Mouse (Mus musculus): ENCODE results near the gene Heatr4. TPM values are rescaled to one million over a fixed set of nuclear protein-coding genes. Genes with fewer than 3 reads are reported as not detected.
A peak's percentile ranks its signal among the peaks of the same experiment; 100 is the strongest.
"Not testable (repeated sequence)": the region's sequence is repeated elsewhere in the genome, so short reads cannot be mapped to it uniquely, and the experiment has no call there.

Heatr4 gene
- total RNA-seq, 2 experiments from 2014 or later = not detected

DNA sequence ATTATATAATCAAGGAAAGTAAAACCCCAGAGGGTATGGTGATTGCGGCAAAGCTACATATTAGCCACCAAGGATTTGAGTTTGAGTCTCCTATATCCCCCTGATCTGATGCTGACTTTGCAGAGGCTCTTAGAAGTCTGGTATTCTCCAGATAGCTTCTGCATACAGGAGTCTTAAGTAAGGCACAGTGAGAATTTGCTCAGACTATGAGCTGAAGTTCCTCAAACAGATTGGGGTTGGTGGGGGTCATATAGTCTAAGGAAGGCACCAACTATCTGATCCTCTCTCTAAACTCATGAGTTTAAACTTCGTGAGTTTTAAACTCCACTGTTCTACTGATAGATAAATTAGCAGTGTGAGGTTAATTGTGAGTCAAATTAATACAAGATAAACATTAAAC is 45.3 kb downstream of the Heatr4 start:
- peak; percentile 59; the same call in 1 of the 2 replicates for ATAC-seq (ENCODE audit: poor library complexity, severe bottlenecking)

DNA sequence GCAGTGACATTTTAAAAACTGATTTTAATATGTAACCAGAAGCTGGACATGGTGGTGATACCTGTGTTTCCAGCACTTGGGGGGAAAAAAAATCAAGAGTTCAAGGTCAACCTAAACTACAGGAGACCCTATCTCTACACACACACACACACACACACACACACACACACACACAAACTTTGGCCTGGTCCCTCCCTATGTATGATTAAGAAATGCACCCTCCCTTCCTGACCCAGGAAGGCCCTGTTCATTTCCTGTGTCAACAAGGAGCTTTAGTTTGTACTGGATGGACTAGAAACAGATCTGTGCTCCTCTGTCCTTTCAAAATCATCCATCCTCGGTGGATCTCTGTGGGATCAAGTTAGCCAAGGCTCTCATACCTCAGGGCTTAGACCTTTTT is 46.1 kb downstream of the Heatr4 start:
- not testable (repeated sequence) for ATAC-seq (ENCODE audit: poor library complexity, severe bottlenecking)

DNA sequence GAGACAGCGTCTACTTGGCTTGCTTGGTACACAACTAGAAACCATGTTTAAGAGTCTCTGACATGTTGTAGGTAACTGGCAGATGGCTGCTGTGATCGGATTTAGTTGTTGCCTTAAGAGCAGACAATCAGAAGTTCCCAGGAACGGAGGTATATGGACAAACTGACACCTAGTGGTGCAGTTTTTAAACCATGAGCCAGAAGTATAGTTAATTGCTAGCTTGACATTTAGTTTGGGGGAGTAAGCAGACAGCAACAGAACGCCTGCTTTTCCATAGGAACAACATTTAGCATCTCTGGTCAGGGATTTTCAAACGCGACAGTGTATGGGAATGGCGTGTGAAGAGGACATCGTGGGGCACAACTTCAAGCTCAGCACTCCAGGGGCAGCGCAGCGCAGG is 47.1 kb downstream of the Heatr4 start:
- ATAC-seq (ENCODE audit: poor library complexity, severe bottlenecking) = no peak

DNA sequence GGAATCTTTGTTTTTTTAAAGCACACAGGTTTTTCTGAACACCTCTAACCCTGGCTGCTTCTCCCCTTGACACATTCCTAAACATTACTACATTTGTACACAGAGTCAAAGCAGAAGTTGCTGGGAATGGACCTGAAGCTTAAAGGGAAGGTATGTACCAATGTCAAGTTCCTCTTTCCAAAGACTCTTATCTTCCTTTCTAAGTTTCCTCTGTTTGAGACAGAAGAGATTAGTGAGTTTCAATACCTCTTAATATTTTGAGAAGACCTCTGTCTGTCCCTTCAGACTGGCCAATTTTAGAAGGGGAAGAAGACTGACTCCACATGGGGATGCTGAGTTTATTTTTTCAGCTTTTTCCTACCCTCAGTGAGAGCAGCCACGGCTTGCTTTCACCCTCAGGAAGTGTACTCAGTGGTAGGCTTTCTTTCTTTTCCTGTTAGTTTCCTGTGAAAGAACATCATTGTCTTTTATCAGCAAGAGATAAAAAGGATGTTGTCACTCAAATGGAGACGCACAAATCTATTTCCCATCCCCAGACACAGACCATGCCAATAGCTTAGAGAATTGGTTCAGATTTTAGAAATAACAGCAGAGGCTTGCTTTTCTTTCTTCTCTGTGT is 55.4 kb downstream of the Heatr4 start:
- ATAC-seq (ENCODE audit: poor library complexity, severe bottlenecking) = peak; percentile 85

DNA sequence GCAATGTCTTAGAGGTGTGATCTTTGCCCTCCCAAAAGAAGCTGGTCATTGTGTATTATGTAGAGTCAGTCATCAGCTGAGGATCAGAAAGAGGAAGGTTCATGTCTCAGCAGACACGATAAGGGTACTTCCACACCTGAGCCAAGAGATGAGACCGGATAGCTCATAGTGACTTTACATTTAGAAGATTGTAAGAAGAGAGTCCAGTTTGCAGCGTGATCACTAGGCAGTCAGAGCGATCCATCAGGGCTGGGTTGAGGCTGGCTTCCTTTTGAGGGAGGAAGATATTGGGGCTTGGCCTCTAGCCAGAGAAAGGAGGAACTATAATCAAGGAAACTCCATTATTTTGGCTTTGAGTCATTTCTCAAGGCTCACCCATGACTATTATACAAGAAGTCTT is 56.9 kb downstream of the Heatr4 start:
- ATAC-seq (ENCODE audit: poor library complexity, severe bottlenecking) = peak; percentile 72

DNA sequence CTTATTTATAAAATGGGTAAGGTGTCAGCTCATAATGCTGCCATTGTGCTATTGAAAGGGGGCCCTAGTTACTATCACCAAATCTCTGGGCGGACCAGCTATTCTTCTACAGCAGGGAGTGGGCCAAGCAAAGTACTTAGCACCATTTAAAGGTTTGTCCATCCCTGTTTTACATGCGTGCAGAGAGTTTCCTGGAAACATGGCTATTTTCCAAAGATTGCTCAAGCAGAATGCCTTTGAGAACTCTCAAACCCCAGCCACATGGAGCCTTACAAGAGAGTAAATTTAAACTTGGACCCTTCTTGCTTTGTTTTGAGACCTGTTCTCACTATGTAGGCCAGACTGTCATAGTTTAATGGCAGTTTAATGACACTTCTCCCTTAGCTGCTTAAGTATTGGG is 58.6 kb downstream of the Heatr4 start:
- no peak for ATAC-seq (ENCODE audit: poor library complexity, severe bottlenecking)

DNA sequence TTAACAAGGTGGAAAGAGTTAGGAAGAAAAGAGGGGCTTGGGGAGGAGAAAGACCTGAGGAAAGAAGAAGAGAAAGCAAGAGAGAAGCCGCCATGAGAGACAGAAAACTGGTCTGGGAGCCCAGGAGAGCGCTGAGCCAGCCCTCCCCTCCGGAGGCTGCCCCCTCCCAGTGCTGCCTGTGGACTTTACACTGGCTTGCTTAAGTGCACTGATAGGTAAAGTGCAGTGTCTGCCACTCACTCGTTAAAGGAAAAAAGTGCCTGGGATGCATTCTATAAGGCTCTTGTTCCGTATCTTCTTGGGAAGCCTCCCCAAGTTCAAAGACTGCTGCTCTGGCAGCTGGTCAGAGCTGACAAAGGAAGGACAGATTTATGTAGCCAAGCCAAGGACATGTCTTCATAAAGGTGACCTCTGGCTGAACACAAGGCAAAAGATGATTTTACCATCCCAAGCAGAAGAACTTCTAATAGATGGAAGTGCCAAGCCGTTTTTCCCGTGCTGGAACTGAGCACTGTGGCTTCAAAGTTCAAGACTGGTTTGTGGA is 59.4 kb downstream of the Heatr4 start:
- ATAC-seq (ENCODE audit: poor library complexity, severe bottlenecking) = no peak

DNA sequence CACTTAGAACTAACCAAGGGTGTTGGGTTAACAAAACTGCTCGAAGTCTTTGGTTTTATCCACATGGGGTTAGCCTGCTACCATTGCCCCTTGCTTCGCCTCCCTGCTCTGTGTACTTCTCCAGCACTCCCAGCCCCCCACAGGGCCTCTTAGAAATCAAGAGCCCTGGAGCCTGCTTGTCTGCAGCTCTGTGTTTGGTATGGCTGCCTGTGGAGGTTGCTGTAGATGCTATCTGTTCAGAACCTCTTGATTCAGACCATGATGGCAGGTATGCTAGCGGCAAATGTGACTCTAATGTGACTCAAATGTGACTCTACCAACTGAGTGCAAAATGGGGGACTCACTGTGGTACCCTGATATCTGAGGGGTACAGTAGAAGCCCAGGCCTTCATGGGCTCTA is 60.3 kb downstream of the Heatr4 start:
- no peak for ATAC-seq (ENCODE audit: poor library complexity, severe bottlenecking)

DNA sequence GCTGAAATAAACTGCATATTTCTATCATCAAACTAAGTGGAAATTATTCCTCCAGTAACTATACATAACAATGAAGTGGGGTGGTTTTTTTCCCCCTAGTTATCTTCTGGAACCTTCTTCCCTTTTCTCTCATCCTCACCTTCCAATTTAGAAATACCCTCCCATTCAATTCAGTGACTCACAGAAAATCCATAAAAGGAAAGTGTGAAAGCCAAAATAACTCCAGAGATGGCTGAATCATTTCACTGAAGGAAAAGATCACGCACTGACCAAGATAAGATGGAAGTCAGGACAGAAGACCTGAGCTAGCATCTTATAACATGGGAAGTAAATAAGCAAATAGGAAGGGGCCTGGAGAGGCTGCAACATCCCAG is 61.2 kb downstream of the Heatr4 start:
- no peak for ATAC-seq (ENCODE audit: poor library complexity, severe bottlenecking)

DNA sequence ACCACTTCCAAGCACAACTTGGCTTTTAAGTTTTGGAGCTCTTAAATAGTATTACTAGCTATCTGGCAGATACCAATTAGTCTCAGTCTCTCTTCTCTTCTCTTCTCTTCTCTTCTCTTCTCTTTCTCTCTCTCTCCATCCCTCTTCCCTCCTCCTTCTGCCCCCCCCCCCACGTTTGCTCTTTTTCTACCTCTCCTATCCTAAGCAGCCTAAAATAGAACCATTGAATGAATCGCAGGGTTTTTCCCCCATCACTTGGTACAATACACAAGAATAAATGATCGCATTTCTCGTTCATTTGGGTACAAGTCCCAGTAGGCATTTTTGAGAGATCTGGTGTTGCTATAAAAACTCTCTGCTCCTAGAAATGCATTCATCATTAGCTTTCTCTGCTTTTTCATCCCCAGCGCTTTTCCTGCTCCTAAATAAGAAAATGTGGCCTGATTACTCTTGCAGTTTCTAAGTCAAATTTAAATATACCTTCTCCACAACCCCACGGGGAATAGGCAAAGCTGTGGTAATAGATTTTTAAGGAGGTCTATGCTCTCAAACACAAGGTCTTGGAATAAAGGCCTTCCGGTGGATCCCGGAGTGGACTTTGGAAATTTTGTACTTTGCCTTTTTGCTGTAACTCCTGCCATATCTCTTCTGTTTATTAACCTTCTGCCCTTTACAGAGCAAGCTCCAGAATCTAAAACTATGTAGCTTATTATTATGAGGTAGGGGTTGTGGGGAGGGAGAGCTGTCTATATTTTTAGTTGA is 61.7 kb downstream of the Heatr4 start:
- ATAC-seq (ENCODE audit: poor library complexity, severe bottlenecking) = no peak

DNA sequence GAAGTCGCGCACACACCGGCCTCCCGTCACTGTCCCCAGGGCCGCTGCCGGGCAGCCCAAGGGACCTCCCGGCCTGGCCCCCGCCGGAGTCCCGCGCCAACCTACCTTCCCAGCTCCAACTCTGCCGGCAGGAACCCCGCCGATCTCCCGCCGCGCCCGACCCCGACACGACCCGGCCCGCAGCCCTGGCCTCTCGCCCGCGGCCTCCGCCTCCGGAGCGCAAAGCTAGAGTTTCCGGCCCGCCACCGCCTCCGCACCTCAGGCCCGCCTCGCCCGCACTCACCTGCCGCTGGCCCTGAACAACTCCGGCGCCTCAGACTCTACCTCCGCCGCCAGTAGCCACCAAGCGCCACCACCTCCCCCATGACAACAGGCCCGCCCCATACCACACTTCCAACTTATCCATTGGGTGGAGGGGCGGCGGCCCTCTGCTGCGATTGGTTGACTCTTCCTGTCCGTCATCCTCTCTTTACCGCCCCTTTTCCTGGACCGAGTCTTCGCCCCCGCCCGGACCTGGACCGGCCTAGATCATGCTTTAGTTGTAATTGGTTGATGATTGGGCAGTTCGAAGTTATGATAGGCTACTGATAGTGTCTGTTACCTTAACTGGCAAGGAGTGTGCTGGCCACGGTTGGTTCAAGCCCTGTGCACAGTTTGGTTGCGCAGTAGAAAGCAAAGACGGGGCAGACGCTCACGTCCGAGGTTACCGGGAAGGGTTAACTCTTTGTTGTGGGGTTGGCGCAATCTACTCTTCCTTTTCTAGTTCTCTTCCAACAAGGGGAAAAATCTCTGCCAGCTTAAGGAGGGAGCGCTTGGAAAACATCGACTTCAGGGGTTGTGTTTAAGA is 62.9 kb downstream of the Heatr4 start, which contains the start of gene Numb:
Gene Numb, minus strand, starts transcription at position 400 of the 847 bp plus-strand sequence.
- ATAC-seq (ENCODE audit: poor library complexity, severe bottlenecking) = peak; percentile 98

DNA sequence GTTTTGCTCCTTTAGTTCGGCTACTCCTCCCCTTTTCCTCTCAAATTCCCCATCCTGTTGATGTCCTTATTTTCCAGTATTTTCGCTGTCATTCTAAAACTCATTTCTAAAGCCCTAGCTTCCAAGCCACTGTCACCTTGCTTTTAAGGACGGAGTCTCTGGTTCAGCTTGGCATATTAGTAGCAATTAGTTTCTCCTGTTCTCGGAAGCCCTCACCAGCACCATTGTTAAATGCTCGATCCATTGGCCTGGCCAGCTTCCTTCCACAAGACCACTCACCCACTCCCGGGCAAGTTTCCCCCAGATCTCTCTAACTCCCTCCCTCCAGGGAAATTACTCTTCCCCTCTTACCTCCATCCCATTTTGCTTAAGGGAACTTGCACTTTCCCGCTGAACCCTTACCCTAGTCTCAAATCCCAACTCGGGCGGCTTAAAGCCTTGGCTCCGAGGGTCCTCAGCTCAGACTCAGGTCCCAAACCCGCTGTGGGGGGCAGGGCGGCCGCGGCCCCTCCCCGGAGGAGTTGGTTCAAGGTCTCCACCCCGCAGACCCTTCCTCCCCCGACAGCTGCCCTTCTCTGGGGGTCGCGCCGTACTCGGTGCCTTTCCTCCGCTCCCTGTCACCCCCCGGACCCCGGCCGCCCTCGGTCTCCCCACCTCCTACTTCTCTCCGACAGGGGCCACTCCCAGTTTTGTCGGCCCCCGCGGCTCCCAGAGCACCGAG is 63.8 kb downstream of the Heatr4 start:
- no peak for ATAC-seq (ENCODE audit: poor library complexity, severe bottlenecking)

DNA sequence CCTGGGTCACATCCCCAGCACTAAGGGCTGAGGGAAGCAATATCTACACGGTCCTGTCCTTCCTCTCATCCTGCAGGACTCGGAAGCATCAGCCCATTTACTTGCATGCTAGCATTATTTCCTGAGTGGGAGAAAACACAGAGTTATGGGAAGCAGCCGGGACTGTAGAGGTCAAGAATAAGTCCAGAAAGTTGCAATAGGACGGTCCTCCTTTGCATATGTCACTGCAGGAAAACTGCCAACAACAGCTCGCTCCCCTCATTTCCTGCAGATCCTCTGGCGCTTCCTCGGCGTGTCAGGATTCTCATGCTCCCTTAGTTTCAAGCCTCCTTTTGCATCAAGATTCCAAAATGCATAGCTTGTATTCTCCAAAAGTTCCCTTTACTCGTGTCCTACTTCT is 67.8 kb downstream of the Heatr4 start:
- ATAC-seq (ENCODE audit: poor library complexity, severe bottlenecking) = no peak

DNA sequence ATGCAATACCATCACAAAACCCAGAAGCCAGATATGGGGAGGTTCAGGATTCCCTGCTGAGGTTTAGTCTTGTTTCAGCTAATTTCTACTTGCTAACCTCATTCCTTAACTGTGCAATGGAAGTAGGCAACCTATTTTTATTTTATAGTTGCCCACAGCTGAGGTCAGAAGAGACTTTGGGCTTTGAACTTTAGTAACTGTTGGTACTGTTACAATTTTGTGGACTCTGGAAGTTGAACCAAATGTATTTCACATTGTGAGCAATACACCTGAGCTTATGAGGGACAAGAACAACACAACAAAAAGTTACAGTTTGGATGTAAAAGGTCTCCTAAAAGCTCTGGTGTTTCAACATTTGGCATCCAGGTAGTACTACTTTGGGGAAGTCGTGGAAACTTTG is 69.9 kb downstream of the Heatr4 start:
- no peak for ATAC-seq (ENCODE audit: poor library complexity, severe bottlenecking)

DNA sequence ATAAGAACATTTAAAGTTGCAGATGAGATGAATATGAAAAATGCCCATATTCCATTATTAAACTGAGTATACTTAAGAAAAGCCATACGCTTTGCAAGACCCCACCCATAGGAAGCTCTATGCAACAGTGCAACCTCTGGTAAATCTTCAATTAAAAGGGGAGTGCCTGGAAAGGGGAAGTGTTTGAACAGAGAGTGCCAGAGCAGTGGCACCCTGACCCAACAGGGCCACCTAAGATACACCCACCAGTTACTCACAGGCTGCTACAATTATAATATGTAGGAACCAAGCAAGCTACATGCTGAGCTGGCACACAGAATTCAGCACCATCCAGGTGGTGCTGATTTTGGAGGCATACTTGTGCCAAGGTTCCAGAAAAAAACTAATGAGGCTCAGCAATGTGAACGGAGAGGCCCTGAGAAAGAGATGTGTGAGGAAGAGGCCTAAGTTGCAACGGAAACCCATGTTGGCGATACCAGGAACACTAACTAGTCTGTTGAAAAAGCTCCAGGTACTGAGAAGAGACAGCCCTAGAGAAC is 70.4 kb downstream of the Heatr4 start:
- ATAC-seq (ENCODE audit: poor library complexity, severe bottlenecking) = peak; percentile 91

DNA sequence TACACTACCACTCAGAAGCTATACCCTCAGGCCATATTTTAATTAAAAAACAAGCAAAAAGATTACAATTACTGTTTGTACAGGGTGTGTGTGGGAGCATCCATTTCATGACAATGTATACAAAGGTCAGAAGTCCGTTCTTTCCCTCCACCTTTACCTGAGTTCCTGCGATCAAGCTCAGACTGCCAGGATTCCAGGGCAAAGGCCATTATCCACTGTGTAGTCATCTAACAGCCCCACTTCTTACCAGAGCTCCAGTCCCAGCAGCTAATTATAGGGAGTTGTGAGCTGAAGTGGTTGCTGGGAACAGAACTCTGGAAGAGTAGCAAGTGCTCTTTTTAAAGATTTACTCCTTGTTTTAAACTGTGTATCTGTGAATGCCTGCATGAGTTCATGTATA is 74.2 kb downstream of the Heatr4 start:
- no peak for ATAC-seq (ENCODE audit: poor library complexity, severe bottlenecking)

Data from megakaryocyte, adult 5-6 weeks (primary cell).